Mouse (Mus musculus) hindbrain, postnatal 0 days (tissue): ENCODE measurements around the gene Lsm4. TPM values are rescaled to one million over a fixed set of nuclear protein-coding genes. Genes with fewer than 3 reads are reported as not detected.

Source experiments
- ATAC-seq: fragments of 200-750 bp; cut with Nextera tagmentation; 2 replicates; pipeline ENCODE4 v1.8.0; 2017; ENCODE audit warnings: mild to moderate bottlenecking, moderate TSS enrichment, moderate library complexity
- DNase-seq: peaks from one replicate; pipeline ENCODE4 v3.0.0-alpha.2; 2015; ENCODE audit warnings: low spot score
- H3K27ac ChIP-seq: fragments of 300-500 bp; sonication (generic); 2 replicates; pipeline ENCODE4 v1.5.1; 2014; ENCODE audit warnings: mild to moderate bottlenecking
- H3K27me3 ChIP-seq: fragments of 300-500 bp; sonication (generic); 2 replicates; pipeline ENCODE4 v1.6.1; 2014; ENCODE audit warnings: low read length, mixed read lengths; ENCODE audit not compliant: insufficient read depth
- H3K36me3 ChIP-seq: fragments of 300-500 bp; sonication (generic); 2 replicates; pipeline ENCODE4 v1.6.1; 2014; ENCODE audit warnings: low read length, mixed read lengths; ENCODE audit not compliant: insufficient read depth
- H3K4me1 ChIP-seq: fragments of 300-500 bp; sonication (generic); 2 replicates; pipeline ENCODE4 v1.6.1; 2014; ENCODE audit warnings: antibody characterized with exemption, low read length, mixed read lengths; ENCODE audit not compliant: insufficient read depth
- H3K4me2 ChIP-seq: fragments of 300-500 bp; sonication (generic); 2 replicates; pipeline ENCODE4 v1.6.1; 2014; ENCODE audit warnings: low read depth, mild to moderate bottlenecking, low read length, moderate library complexity, mixed read lengths
- H3K4me3 ChIP-seq: fragments of 300-500 bp; sonication (generic); 2 replicates; pipeline ENCODE4 v1.5.1; 2014; ENCODE audit warnings: low read length
- H3K9ac ChIP-seq: fragments of 300-500 bp; sonication (generic); replicated peaks from 2 replicates; pipeline ENCODE4 v1.6.1; 2014; ENCODE audit warnings: mild to moderate bottlenecking, low read length, moderate library complexity, mixed read lengths
- H3K9me3 ChIP-seq: fragments of 300-500 bp; sonication (generic); 2 replicates; pipeline ENCODE4 v1.6.1; 2016; ENCODE audit warnings: low read length, mixed read lengths
- CTCF ChIP-seq: IDR thresholded peaks from 2 replicates; pipeline ENCODE4 v1.5.1; 2016; ENCODE audit warnings: antibody characterized with exemption, control low read depth, low read depth
- WGBS: fragments of 180-500 bp; shearing (Covaris S2); extraction: QIAGEN DNeasy Blood & Tissue Kit; methylation state at CpG from one replicate; pipeline ENCODE4 v1.1.7; 2014; 5-methylcytosine and 5-hydroxymethylcytosine counted together
- polyA plus RNA-seq: library from polyadenylated mRNA; unstranded; fragments of >200 nt; fragmentation: Nextera tagmentation; extraction: Ambion mirVana; gene quantifications from 2 replicates; pipeline ENCODE4 v1.2.1, GENCODE M21; 2015
- total RNA-seq: library from RNA; depleted of rRNA; stranded (reverse); fragments of >200 nt; gene quantifications from 2 replicates; pipeline ENCODE4 v1.2.3, GENCODE M21; 2014; rRNA removed

The Lsm4 gene
- total and polyA plus RNA-seq, 2 experiments from 2014 or later, result 188 to 301 TPM

GRCm38 (mm10) chr8:70719796-70720270, 46.8 kb downstream of the Lsm4 start:
- no peak overlapping the region for H3K27ac ChIP-seq
- no peaks in the 10 kb centered on the region for H3K9me3 ChIP-seq
- no peaks in the 10 kb centered on the region for H3K27me3 ChIP-seq
- WGBS, result 71% methylated on average over 9 of the region's 9 CpGs
- H3K4me1 ChIP-seq, result no peaks in the 10 kb centered on the region
- no peak overlapping the region for H3K4me3 ChIP-seq
- no peak overlapping the region for H3K9ac ChIP-seq
- no peak for DNase-seq
- no peak for ATAC-seq
- no peak for TF ChIP-seq CTCF
- H3K4me2 ChIP-seq, result no peak overlapping the region
- H3K36me3 ChIP-seq, result no peaks in the 10 kb centered on the region

DNA sequence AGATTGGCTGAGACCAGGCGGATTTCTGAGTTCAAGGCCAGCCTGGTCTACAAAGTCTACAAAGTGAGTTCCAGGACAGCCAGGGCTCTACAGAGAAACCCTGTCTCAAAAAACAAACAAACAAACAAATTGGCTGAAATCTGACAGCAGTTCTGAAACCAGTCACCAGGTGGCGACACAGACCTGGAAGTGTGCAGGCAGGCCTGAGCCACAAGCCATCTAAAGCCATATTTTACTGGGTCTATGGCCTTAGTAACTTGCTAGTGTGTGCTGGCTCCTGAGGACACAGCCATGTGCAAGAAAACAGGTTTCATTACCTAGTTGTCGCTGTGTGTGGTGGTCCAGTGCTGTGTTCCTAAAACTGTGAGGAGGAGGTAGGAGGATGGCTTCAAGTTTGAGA, 47.7 kb downstream of the Lsm4 start:
- ATAC-seq, result peak; percentile 72
- TF ChIP-seq CTCF, result peak; percentile 98
- peak; percentile 85 for DNase-seq
- Histone ChIP-seq H3K27me3 (no peaks in the 10 kb centered on the region), H3K9me3 (no peaks in the 10 kb centered on the region), H3K27ac (no peak overlapping the region), H3K4me1 (no peaks in the 10 kb centered on the region), H3K36me3 (no peaks in the 10 kb centered on the region), H3K9ac (no peak overlapping the region), H3K4me2 (no peak overlapping the region), H3K4me3 (no peak overlapping the region)
- WGBS, result 4% methylated on average over 3 of the region's 3 CpGs

- no peak for DNase-seq
Measured at GRCm38 (mm10) chr8:70721601-70722000, 48.6 kb downstream of the Lsm4 start.

GRCm38 (mm10) chr8:70723486-70724210, 50.6 kb downstream of the Lsm4 start, which contains the start of gene Pde4c:
Gene Pde4c (plus strand): TSS chr8:70723720.
- TF ChIP-seq CTCF, result no peak
- no peak for ATAC-seq
- DNase-seq, result no peak
- no peak within 1 kb of the TSS for H3K9ac ChIP-seq
- H3K4me3 ChIP-seq, result no peak within 1 kb of the TSS
- no peak within 1 kb of the TSS for H3K4me2 ChIP-seq
- H3K36me3 ChIP-seq, result no peaks in the 10 kb centered on the region
- no peaks in the 10 kb centered on the region for H3K9me3 ChIP-seq
- WGBS, result 61% methylated on average over 7 of the region's 7 CpGs
- H3K27ac ChIP-seq, result no peak within 1 kb of the TSS
- H3K27me3 ChIP-seq, result no peaks in the 10 kb centered on the region; the same call in 1 of the 2 replicates
- no peaks in the 10 kb centered on the region for H3K4me1 ChIP-seq

More at GRCm38 (mm10) chr8:70721601-70722000, 48.6 kb downstream of the Lsm4 start:
- no peak for ATAC-seq
- WGBS, result 86% methylated on average over 8 of the region's 8 CpGs
- Histone ChIP-seq H3K9ac (no peak overlapping the region), H3K36me3 (no peaks in the 10 kb centered on the region), H3K4me1 (no peaks in the 10 kb centered on the region), H3K4me3 (no peak overlapping the region), H3K4me2 (no peak overlapping the region), H3K27ac (no peak overlapping the region), H3K27me3 (no peaks in the 10 kb centered on the region), H3K9me3 (no peaks in the 10 kb centered on the region)
- TF ChIP-seq CTCF, result no peak

- no peaks in the 10 kb centered on the region for H3K4me1 ChIP-seq
- no peaks in the 10 kb centered on the region; the same call in 1 of the 2 replicates for H3K27me3 ChIP-seq
- ATAC-seq (no peak), DNase-seq (no peak)
- TF ChIP-seq CTCF, result no peak
- WGBS, result 77% methylated on average over 12 of the region's 12 CpGs
- no peaks in the 10 kb centered on the region for H3K36me3 ChIP-seq
- no peak overlapping the region for H3K27ac ChIP-seq
- no peak overlapping the region for H3K4me3 ChIP-seq
- no peak overlapping the region for H3K9ac ChIP-seq
- H3K4me2 ChIP-seq, result no peak overlapping the region
- no peaks in the 10 kb centered on the region for H3K9me3 ChIP-seq
Measured at GRCm38 (mm10) chr8:70724216-70724615, 51.2 kb downstream of the Lsm4 start.

DNA sequence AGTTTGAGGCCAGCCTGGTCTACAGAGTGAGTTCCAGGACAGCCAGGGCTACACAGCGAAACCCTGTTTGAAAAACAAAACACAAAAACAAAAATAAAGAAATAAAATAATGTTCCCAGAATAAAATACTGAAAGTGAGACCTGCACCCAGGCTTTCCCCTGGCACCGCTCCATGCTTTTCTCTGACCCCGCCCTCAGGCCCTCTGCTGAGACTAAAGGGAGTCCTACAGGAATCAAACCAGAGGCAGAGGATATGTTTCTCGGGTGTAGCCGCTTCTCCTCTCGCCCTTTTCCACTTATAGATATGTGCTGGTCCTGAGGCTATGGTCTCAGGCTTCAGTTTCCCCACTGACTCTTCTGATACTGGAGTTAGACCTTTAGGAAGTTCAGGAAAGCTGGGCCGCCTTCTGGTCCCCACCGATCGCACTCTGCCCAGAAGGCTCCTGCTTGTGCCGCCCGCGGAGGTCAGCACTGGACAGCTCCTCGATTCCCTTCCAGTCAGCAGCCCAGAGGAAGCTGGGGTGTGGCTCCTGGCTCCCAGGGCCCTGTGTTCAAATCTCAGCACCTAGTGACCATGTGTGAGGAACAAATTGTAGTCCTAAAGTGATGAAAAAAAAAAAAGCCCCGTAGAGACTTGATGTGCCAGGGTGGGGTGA, 52.9 kb downstream of the Lsm4 start:
- Histone ChIP-seq H3K9ac (no peak overlapping the region), H3K36me3 (no peaks in the 10 kb centered on the region), H3K4me2 (no peak overlapping the region), H3K9me3 (no peaks in the 10 kb centered on the region), H3K4me1 (no peaks in the 10 kb centered on the region), H3K4me3 (no peak overlapping the region), H3K27me3 (peaks cover 8% of the 10 kb centered on the region), H3K27ac (no peak overlapping the region)
- ATAC-seq (no peak), DNase-seq (no peak)
- WGBS, result 30% methylated on average over 14 of the region's 14 CpGs
- TF ChIP-seq CTCF, result no peak

DNA sequence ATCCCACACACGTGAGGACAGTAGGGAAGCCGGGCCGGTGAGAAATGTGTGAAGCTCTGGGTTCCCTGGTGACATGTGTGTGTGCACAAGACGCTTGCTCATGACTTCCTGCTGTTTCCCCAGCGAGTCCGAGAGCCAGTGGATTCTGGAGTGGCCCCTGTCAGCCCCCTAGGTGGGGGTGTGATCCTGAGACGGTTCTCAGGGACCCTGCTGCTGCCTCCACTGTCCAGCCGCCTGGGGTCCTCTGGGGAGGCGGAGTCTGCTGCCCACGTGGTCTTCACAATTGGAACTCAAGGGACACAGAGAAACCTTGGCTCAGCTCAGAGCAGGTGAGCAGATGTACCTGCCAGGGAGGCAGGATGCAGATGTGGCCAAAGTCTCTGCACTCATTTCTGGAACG, 53.7 kb downstream of the Lsm4 start:
- 38% methylated on average over 11 of the region's 11 CpGs for WGBS
- H3K27me3 ChIP-seq, result peaks cover 12% of the 10 kb centered on the region

More for the DNA sequence above, 53.7 kb downstream of the Lsm4 start:
- no peaks in the 10 kb centered on the region for H3K4me1 ChIP-seq
- DNase-seq (no peak), ATAC-seq (no peak)
- no peak overlapping the region for H3K9ac ChIP-seq
- no peaks in the 10 kb centered on the region for H3K36me3 ChIP-seq
- no peak overlapping the region for H3K27ac ChIP-seq
- no peak for TF ChIP-seq CTCF
- H3K4me2 ChIP-seq, result no peak overlapping the region
- no peak overlapping the region for H3K4me3 ChIP-seq
- H3K9me3 ChIP-seq, result no peaks in the 10 kb centered on the region

Other genes starting within 250 kb of the Lsm4 start
- 51.8 and 54.0 TPM in 2 replicates for gene Crtc1, start 233.7 kb upstream of the Lsm4 start, total RNA-seq
- gene Crtc1, start 233.7 kb upstream of the Lsm4 start, polyA plus RNA-seq, result 31.5 and 39.3 TPM in 2 replicates
- 61.8 and 65.4 TPM in 2 replicates for gene Klhl26, start 196.3 kb upstream of the Lsm4 start, total RNA-seq
- gene Klhl26, start 196.3 kb upstream of the Lsm4 start, polyA plus RNA-seq, result 33.6 and 35.8 TPM in 2 replicates
- gene Tmem59l, start 185.9 kb upstream of the Lsm4 start, total RNA-seq, result 196 and 198 TPM in 2 replicates
- 191 and 205 TPM in 2 replicates for gene Tmem59l, start 185.9 kb upstream of the Lsm4 start, polyA plus RNA-seq
- gene Crlf1, start 180.1 kb upstream of the Lsm4 start, total RNA-seq, result 6.5 and 26.7 TPM in 2 replicates
- 16.3 and 17.3 TPM in 2 replicates for gene Crlf1, start 180.1 kb upstream of the Lsm4 start, polyA plus RNA-seq
- 140 TPM in 2 replicates for gene Rex1bd, start 166.5 kb upstream of the Lsm4 start, total RNA-seq
- 188 and 190 TPM in 2 replicates for gene Rex1bd, start 166.5 kb upstream of the Lsm4 start, polyA plus RNA-seq
- gene Uba52, start 162.4 kb upstream of the Lsm4 start, total RNA-seq, result 510 and 535 TPM in 2 replicates
- gene Uba52, start 162.4 kb upstream of the Lsm4 start, polyA plus RNA-seq, result 717 and 784 TPM in 2 replicates
- gene Fkbp8, start 145.5 kb upstream of the Lsm4 start, total RNA-seq, result 532 and 593 TPM in 2 replicates
- 343 and 360 TPM in 2 replicates for gene Fkbp8, start 145.5 kb upstream of the Lsm4 start, polyA plus RNA-seq
- gene Kxd1, start 145.3 kb upstream of the Lsm4 start, total RNA-seq, result 48.7 and 56.8 TPM in 2 replicates
- 53.8 and 56.6 TPM in 2 replicates for gene Kxd1, start 145.3 kb upstream of the Lsm4 start, polyA plus RNA-seq
- 15.6 and 16.7 TPM in 2 replicates for gene Ell, start 133.8 kb upstream of the Lsm4 start, total RNA-seq
- gene Ell, start 133.8 kb upstream of the Lsm4 start, polyA plus RNA-seq, result 10.0 and 10.8 TPM in 2 replicates
- 152 and 207 TPM in 2 replicates for gene Isyna1, start 78.9 kb upstream of the Lsm4 start, total RNA-seq
- 99.3 and 113 TPM in 2 replicates for gene Isyna1, start 78.9 kb upstream of the Lsm4 start, polyA plus RNA-seq
- 248 and 349 TPM in 2 replicates for gene Ssbp4, start 64.4 kb upstream of the Lsm4 start, total RNA-seq
- gene Ssbp4, start 64.4 kb upstream of the Lsm4 start, polyA plus RNA-seq, result 188 and 189 TPM in 2 replicates
- 0.65 and 3.3 TPM in 2 replicates for gene Lrrc25, start 57.1 kb upstream of the Lsm4 start, total RNA-seq
- gene Lrrc25, start 57.1 kb upstream of the Lsm4 start, polyA plus RNA-seq, result 1.3 and 1.5 TPM in 2 replicates
- 1.7 TPM in 1 of 2 replicates, not detected in the other for gene Gdf15, start 40.8 kb upstream of the Lsm4 start, total RNA-seq
- gene Gdf15, start 40.8 kb upstream of the Lsm4 start, polyA plus RNA-seq, result 0.25 and 0.41 TPM in 2 replicates
- 65.7 and 68.4 TPM in 2 replicates for gene Pgpep1, start 12.9 kb upstream of the Lsm4 start, total RNA-seq
- gene Pgpep1, start 12.9 kb upstream of the Lsm4 start, polyA plus RNA-seq, result 44.2 and 56.5 TPM in 2 replicates
- 486 and 650 TPM in 2 replicates for gene Jund, start 25.7 kb downstream of the Lsm4 start, total RNA-seq
- 90.4 and 96.3 TPM in 2 replicates for gene Jund, start 25.7 kb downstream of the Lsm4 start, polyA plus RNA-seq
- gene Iqcn, start 30.2 kb downstream of the Lsm4 start, total RNA-seq, result 0.05 and 0.18 TPM in 2 replicates
- gene Iqcn, start 30.2 kb downstream of the Lsm4 start, polyA plus RNA-seq, result 0.05 and 0.08 TPM in 2 replicates
- gene Gm3336, start 45.3 kb downstream of the Lsm4 start, total RNA-seq, result not detected in 2 replicates
- not detected in 2 replicates for gene Gm3336, start 45.3 kb downstream of the Lsm4 start, polyA plus RNA-seq
- gene Pde4c, start 50.5 kb downstream of the Lsm4 start, total RNA-seq, result 0.26 and 0.72 TPM in 2 replicates
- 0.20 and 0.31 TPM in 2 replicates for gene Pde4c, start 50.5 kb downstream of the Lsm4 start, polyA plus RNA-seq
- 610 and 693 TPM in 2 replicates for gene Rab3a, start 81.4 kb downstream of the Lsm4 start, total RNA-seq
- 693 and 724 TPM in 2 replicates for gene Rab3a, start 81.4 kb downstream of the Lsm4 start, polyA plus RNA-seq
- 37.2 and 53.9 TPM in 2 replicates for gene Mpv17l2, start 87.7 kb downstream of the Lsm4 start, total RNA-seq
- 56.1 and 63.3 TPM in 2 replicates for gene Mpv17l2, start 87.7 kb downstream of the Lsm4 start, polyA plus RNA-seq
- 162 and 176 TPM in 2 replicates for gene Pik3r2, start 103.5 kb downstream of the Lsm4 start, total RNA-seq
- gene Pik3r2, start 103.5 kb downstream of the Lsm4 start, polyA plus RNA-seq, result 101 and 103 TPM in 2 replicates
- gene Mast3, start 131.8 kb downstream of the Lsm4 start, total RNA-seq, result 35.2 and 42.1 TPM in 2 replicates
- gene Mast3, start 131.8 kb downstream of the Lsm4 start, polyA plus RNA-seq, result 16.2 and 16.7 TPM in 2 replicates
- gene Il12rb1, start 135.2 kb downstream of the Lsm4 start, total RNA-seq, result not detected in 2 replicates
- not detected in 2 replicates for gene Il12rb1, start 135.2 kb downstream of the Lsm4 start, polyA plus RNA-seq
- gene Arrdc2, start 166.5 kb downstream of the Lsm4 start, total RNA-seq, result 12.1 and 17.1 TPM in 2 replicates
- gene Arrdc2, start 166.5 kb downstream of the Lsm4 start, polyA plus RNA-seq, result 4.6 and 4.9 TPM in 2 replicates
- 29.8 and 33.6 TPM in 2 replicates for gene Kcnn1, start 190.0 kb downstream of the Lsm4 start, total RNA-seq
- 7.8 and 10.8 TPM in 2 replicates for gene Kcnn1, start 190.0 kb downstream of the Lsm4 start, polyA plus RNA-seq
- 36.0 and 45.1 TPM in 2 replicates for gene Ccdc124, start 200.7 kb downstream of the Lsm4 start, total RNA-seq
- 145 and 154 TPM in 2 replicates for gene Ccdc124, start 200.7 kb downstream of the Lsm4 start, polyA plus RNA-seq
- 2.5 and 2.8 TPM in 2 replicates for gene Slc5a5, start 219.5 kb downstream of the Lsm4 start, total RNA-seq
- 4.2 and 4.3 TPM in 2 replicates for gene Slc5a5, start 219.5 kb downstream of the Lsm4 start, polyA plus RNA-seq
- gene Rpl18a, start 224.2 kb downstream of the Lsm4 start, total RNA-seq, result 1,411 and 1,940 TPM in 2 replicates
- 2,686 and 2,710 TPM in 2 replicates for gene Rpl18a, start 224.2 kb downstream of the Lsm4 start, polyA plus RNA-seq
- gene Map1s, start 232.7 kb downstream of the Lsm4 start, total RNA-seq, result 98.1 and 98.6 TPM in 2 replicates
- gene Map1s, start 232.7 kb downstream of the Lsm4 start, polyA plus RNA-seq, result 52.3 and 54.4 TPM in 2 replicates